Mouse (Mus musculus) intestine, postnatal 0 days (tissue): ENCODE measurements around the gene Als2cr12. TPM values are rescaled to one million over a fixed set of nuclear protein-coding genes. Genes with fewer than 3 reads are reported as not detected.
"Not testable (repeated sequence)": the region's sequence is repeated elsewhere in the genome, so short reads cannot be mapped to it uniquely, and the experiment has no call there.

Experiments
- ATAC-seq: fragments of 200-750 bp; cut with Nextera tagmentation; 2 replicates; pipeline ENCODE4 v1.8.0; 2017; ENCODE audit warnings: mild to moderate bottlenecking, moderate TSS enrichment, moderate library complexity
- H3K27ac ChIP-seq: fragments of 300-500 bp; sonication (generic); 2 replicates; pipeline ENCODE4 v1.5.1; 2014; ENCODE audit warnings: mild to moderate bottlenecking, low read depth, low read length, moderate library complexity
- H3K27me3 ChIP-seq: fragments of 300-500 bp; sonication (generic); replicated peaks from 2 replicates; pipeline ENCODE4 v1.6.1; 2014; ENCODE audit warnings: low read length, mixed read lengths; ENCODE audit not compliant: control insufficient read depth, insufficient read depth
- H3K36me3 ChIP-seq: fragments of 300-500 bp; sonication (generic); 2 replicates; pipeline ENCODE4 v1.6.1; 2014; ENCODE audit warnings: mild to moderate bottlenecking, moderate library complexity; ENCODE audit not compliant: control insufficient read depth, insufficient read depth
- H3K4me1 ChIP-seq: fragments of 300-500 bp; sonication (generic); replicated peaks from 2 replicates; pipeline ENCODE4 v1.6.1; 2014; ENCODE audit warnings: antibody characterized with exemption, low read length, mixed read lengths; ENCODE audit not compliant: control insufficient read depth, insufficient read depth
- H3K4me2 ChIP-seq: fragments of 300-500 bp; sonication (generic); replicated peaks from 2 replicates; pipeline ENCODE4 v1.6.1; 2014; ENCODE audit warnings: low read depth, mild to moderate bottlenecking, moderate library complexity
- H3K4me3 ChIP-seq: fragments of 300-500 bp; sonication (generic); 2 replicates; pipeline ENCODE4 v1.5.1; 2014; ENCODE audit warnings: low read depth, low read length
- H3K9ac ChIP-seq: fragments of 300-500 bp; sonication (generic); 2 replicates; pipeline ENCODE4 v1.6.1; 2014; ENCODE audit warnings: mild to moderate bottlenecking, low read depth, low read length
- H3K9me3 ChIP-seq: fragments of 300-500 bp; sonication (generic); 2 replicates; pipeline ENCODE4 v1.6.1; 2016; ENCODE audit warnings: mixed run types; ENCODE audit not compliant: control insufficient read depth
- CTCF ChIP-seq: sonication (generic); IDR thresholded peaks from 2 replicates; pipeline ENCODE4 v1.5.1; 2016; ENCODE audit warnings: low read depth, mild to moderate bottlenecking, control low read depth, antibody characterized with exemption, moderate library complexity
- WGBS: fragments of 180-500 bp; shearing (Covaris S2); extraction: QIAGEN DNeasy Blood & Tissue Kit; methylation state at CpG from one replicate; pipeline ENCODE4 v1.1.7; 2014; 5-methylcytosine and 5-hydroxymethylcytosine counted together
- polyA plus RNA-seq: library from polyadenylated mRNA; unstranded; fragments of >200 nt; fragmentation: Nextera tagmentation; extraction: Ambion mirVana; gene quantifications from 2 replicates; pipeline ENCODE4 v1.2.1, GENCODE M21; 2015

Gene Als2cr12
- polyA plus RNA-seq, 1 experiment from 2014 or later: 10.6 TPM

DNA sequence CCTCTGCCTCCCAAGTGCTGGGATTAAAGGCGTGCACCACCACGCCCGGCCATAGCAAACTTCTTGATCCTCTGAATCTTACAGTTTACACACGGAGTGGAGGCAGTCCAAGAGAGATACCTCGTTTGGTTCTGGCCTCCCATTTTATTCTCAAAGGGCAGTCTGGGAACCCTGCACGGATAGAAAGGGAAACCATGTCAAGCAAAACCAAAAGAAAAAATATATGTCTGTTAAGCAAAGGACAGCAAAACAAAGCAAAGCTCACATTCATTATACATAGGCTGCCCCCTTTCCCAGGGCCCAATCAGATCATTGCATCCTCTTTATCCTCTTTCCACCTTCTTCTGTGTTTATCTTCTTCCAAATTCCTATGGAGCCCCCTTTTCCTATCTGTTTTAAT, 82.0 kb downstream of the Als2cr12 start:
- no peaks in the 10 kb centered on the region for H3K36me3 ChIP-seq
- H3K9me3 ChIP-seq: 0 out of 2 replicates have a peak, but pooled peaks cover 1% of the 10 kb centered on the region
- H3K9ac ChIP-seq: no peak overlapping the region
- H3K27ac ChIP-seq: no peak overlapping the region
- 64% methylated on average over 6 of the region's 6 CpGs for WGBS
- no peak overlapping the region for H3K4me3 ChIP-seq
- H3K4me1 ChIP-seq: peaks cover 6% of the 10 kb centered on the region; the same call in 1 of the 2 replicates
- H3K4me2 ChIP-seq: no peak overlapping the region
- H3K27me3 ChIP-seq: no peaks in the 10 kb centered on the region
- TF ChIP-seq CTCF: no peak
- ATAC-seq: no peak

DNA sequence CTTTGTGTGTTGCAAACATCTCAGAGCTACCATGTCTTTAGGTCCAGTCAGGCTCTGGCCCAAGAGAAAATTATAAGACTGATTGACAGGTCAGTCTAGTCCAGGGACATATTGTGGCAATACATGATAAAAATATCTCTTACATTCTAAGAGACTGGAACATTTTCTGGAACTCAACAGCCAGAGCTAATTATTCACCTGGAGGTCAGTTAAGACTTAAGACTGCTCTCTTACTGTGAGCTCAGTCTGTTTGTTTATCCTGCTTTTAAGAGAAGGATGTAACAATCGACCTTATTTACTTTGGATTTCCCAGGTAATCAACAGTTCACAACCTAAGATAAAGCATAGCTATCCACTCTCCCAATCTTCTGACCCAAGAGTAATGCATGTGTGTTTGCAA, 85.2 kb downstream of the Als2cr12 start:
- H3K4me3 ChIP-seq: no peak overlapping the region
- 14% methylated on average over 1 of the region's 1 CpGs for WGBS
- no peaks in the 10 kb centered on the region for H3K27me3 ChIP-seq
- H3K36me3 ChIP-seq: no peaks in the 10 kb centered on the region
- H3K27ac ChIP-seq: no peak overlapping the region
- H3K4me2 ChIP-seq: no peak overlapping the region
- no peak overlapping the region for H3K9ac ChIP-seq
- TF ChIP-seq CTCF: no peak
- no peak for ATAC-seq
- H3K9me3 ChIP-seq: no peaks in the 10 kb centered on the region
- H3K4me1 ChIP-seq: peaks cover 6% of the 10 kb centered on the region; the same call in 1 of the 2 replicates

DNA sequence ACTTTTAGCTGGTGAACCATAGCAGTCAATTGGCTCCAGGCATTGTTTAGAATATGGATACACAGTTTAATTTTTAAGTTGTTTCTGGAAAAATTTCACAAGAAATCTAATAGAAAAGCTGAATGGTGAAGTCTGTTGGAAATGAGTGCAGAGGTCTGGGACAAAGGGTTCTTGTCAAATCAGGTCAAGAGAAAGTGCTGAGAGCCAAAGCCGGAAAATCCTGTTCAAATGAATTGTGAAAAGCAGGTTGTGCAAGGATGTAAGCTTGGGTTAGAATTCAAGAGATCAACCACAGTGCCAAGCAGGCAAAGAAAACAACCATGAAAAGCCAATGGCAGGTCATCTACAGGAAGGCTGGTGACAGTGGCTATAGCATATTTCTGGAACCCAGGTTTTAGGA, 85.6 kb downstream of the Als2cr12 start:
- 73% methylated on average over 1 of the region's 1 CpGs for WGBS
- TF ChIP-seq CTCF: no peak

DNA sequence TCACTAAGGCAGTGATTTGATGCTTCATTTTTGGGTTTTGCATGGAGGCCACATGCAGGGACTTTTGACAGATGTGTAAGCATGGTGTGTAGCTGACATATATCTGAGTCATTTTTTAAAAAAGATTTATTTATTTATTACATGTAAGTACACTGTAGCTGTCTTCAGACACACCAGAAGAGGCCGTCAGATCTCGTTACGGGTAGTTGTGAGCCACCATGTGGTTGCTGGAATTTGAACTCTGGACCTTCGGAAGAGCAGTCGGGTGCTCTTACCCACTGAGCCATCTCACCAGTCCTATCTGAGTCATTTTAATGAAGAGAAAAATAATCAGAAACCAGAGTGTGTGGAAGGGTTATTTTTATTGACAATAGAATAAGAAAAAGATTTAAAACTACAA, 86.2 kb downstream of the Als2cr12 start:
- WGBS: 66% methylated on average over 5 of the region's 5 CpGs
- not testable (repeated sequence) for ATAC-seq, H3K4me2 ChIP-seq

More for the DNA sequence above, 85.6 kb downstream of the Als2cr12 start:
- Histone ChIP-seq H3K9ac (no peak overlapping the region), H3K27me3 (no peaks in the 10 kb centered on the region), H3K27ac (no peak overlapping the region), H3K4me2 (no peak overlapping the region), H3K4me3 (no peak overlapping the region), H3K9me3 (no peaks in the 10 kb centered on the region), H3K36me3 (no peaks in the 10 kb centered on the region), H3K4me1 (peaks cover 6% of the 10 kb centered on the region; the same call in 1 of the 2 replicates)
- no peak for ATAC-seq

DNA sequence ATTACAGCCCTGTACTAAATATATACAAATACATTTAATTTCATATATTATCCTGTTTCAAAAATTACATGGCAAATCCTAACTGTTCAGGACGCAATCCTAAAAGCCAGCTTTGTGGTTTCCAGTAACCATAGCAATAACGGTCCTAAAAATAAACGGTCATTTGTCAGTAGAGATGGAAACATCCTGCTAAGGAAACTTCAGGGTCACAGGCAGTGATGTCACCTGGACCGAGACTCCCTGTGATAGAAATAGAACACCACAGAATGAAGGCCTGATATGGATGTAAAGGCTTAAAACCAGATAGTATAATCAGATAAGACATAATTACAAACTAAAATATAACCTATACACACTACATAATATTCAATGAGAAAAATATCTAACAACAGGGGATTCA, 92.1 kb downstream of the Als2cr12 start:
- 52% methylated on average over 4 of the region's 4 CpGs for WGBS
- H3K4me1 ChIP-seq: no peaks in the 10 kb centered on the region

More for the DNA sequence above, 86.2 kb downstream of the Als2cr12 start:
- H3K4me3 ChIP-seq, H3K9me3 ChIP-seq, H3K4me1 ChIP-seq, H3K9ac ChIP-seq, H3K36me3 ChIP-seq, H3K27ac ChIP-seq, H3K27me3 ChIP-seq: not testable (repeated sequence)

DNA sequence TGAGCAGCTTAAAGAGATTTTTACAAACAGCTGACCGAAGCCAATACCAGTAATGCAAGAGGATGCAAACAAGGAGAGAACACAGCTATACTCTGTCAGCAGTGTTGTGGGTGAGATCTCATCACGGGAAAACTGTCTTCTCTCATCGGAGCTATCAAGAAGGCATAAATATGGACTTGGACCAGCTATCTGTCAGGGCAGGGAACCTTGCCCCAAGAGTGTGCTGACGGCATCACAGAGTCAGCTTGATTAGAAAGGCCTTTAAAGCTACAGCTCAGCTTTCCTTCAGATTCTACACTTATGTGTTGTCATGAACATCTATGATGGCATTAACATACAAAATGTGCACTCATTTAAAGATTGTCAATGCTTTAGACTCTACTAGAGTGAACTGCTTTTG, 93.1 kb downstream of the Als2cr12 start:
- no peak for TF ChIP-seq CTCF
- Histone ChIP-seq H3K4me1 (no peaks in the 10 kb centered on the region), H3K36me3 (no peaks in the 10 kb centered on the region), H3K9me3 (no peaks in the 10 kb centered on the region), H3K4me2 (no peak overlapping the region), H3K27ac (peak overlapping the region; percentile 68; the same call in 1 of the 2 replicates), H3K4me3 (no peak overlapping the region), H3K27me3 (no peaks in the 10 kb centered on the region), H3K9ac (no peak overlapping the region)
- WGBS: 53% methylated on average over 4 of the region's 4 CpGs
- ATAC-seq: peak; percentile 81

More for the DNA sequence above, 92.1 kb downstream of the Als2cr12 start:
- Histone ChIP-seq H3K9me3 (no peaks in the 10 kb centered on the region), H3K4me3 (no peak overlapping the region), H3K27ac (no peak overlapping the region), H3K27me3 (no peaks in the 10 kb centered on the region), H3K4me2 (no peak overlapping the region), H3K9ac (no peak overlapping the region), H3K36me3 (no peaks in the 10 kb centered on the region)
- no peak for ATAC-seq
- TF ChIP-seq CTCF: no peak

Other genes with a start within 250 kb of the Als2cr12 start
- 8.1 and 9.3 TPM in 2 replicates for gene Orc2, start 190.9 kb downstream of the Als2cr12 start, polyA plus RNA-seq
- 6.2 and 8.5 TPM in 2 replicates for gene Fam126b, start 109.7 kb downstream of the Als2cr12 start, polyA plus RNA-seq
- gene Ndufb3, start 109.6 kb downstream of the Als2cr12 start, polyA plus RNA-seq: 285 and 298 TPM in 2 replicates
- 28.9 and 33.7 TPM in 2 replicates for gene Cflar, start 15.5 kb upstream of the Als2cr12 start, polyA plus RNA-seq
- gene Casp8, start 99.4 kb upstream of the Als2cr12 start, polyA plus RNA-seq: 39.1 and 51.0 TPM in 2 replicates